Mouse (Mus musculus): ENCODE results near the gene Fezf1.

DNA sequence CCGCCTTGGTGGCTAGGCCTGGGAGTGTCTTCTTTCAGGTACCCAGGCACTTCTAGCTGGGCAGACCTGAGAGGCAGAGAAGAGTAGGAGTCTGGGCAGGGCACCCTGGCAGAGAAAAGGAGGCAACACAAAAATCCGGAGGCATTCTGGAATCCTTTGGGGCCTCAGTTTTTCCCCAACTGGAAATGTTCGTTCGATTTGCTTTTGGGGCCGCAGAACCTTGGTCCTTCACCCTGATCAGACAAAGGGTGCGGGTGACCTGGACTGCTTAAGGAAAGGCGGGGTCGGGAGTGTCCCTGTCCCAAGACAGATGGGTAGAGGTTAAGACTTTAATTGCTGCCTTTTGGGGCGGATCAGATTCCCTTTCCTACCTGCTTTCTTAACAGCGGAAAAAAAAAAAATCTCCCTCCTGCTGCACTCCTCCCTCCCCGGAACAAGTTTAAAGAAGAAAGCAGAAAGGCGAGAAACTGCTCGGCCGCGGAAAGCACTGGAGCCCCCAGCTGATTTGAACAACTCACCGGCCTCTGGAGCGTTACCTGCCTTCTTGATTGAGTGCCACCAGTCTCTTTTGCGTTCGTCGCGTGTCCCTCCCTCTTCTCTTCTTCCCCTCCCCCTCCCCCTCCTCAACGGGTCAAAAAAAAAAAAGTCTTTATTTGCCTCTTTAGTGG, 2.3 kb upstream of the Fezf1 start:
- TF ChIP-seq CTCF (conservative IDR thresholded peaks at IDR 0.05; ENCODE audit: low read length) (no peak), NANOG (IDR thresholded peaks at IDR 0.05; ENCODE audit: borderline replicate concordance, low read length) (no peak)
